Mouse (Mus musculus) limb, embryonic 11.5 days (tissue): ENCODE measurements at regions not wholly inside any gene's neighbourhood (a gene's known extent, or its start where the extent isn't known, plus 50 kb on each side); places are given as distances from the start of the nearest gene placed in this dataset.

ENCODE experiments used
- ATAC-seq: fragments of 200-750 bp; cut with Nextera tagmentation; 2 replicates; pipeline ENCODE4 v1.8.0; 2017; ENCODE audit warnings: low read depth; ENCODE audit not compliant: insufficient number of reproducible peaks, low FRiP score, low TSS enrichment
- DNase-seq: peaks from one replicate; pipeline ENCODE4 v3.0.0-alpha.2; 2015; ENCODE audit warnings: low spot score
- H3K27ac ChIP-seq: fragments of 300-500 bp; sonication (generic); replicated peaks from 2 replicates; pipeline ENCODE4 v1.5.1; 2014; ENCODE audit warnings: low read depth, mild to moderate bottlenecking, low read length
- H3K27me3 ChIP-seq: fragments of 300-500 bp; sonication (generic); 2 replicates; pipeline ENCODE4 v1.6.1; 2014; ENCODE audit warnings: mild to moderate bottlenecking, low read length, mixed read lengths; ENCODE audit not compliant: control insufficient read depth, insufficient read depth
- H3K36me3 ChIP-seq: fragments of 300-500 bp; sonication (generic); 2 replicates; pipeline ENCODE4 v1.6.1; 2014; ENCODE audit warnings: mild to moderate bottlenecking, low read length, moderate library complexity, mixed read lengths; ENCODE audit not compliant: control insufficient read depth, insufficient read depth
- H3K4me1 ChIP-seq: fragments of 300-500 bp; sonication (generic); 2 replicates; pipeline ENCODE4 v1.6.1; 2014; ENCODE audit warnings: low read length, mixed read lengths; ENCODE audit not compliant: control insufficient read depth, insufficient read depth
- H3K4me2 ChIP-seq: fragments of 300-500 bp; sonication (generic); 2 replicates; pipeline ENCODE4 v1.6.1; 2014; ENCODE audit warnings: low read depth, mild to moderate bottlenecking, moderate library complexity; ENCODE audit not compliant: severe bottlenecking
- H3K4me3 ChIP-seq: fragments of 300-500 bp; sonication (generic); 2 replicates; pipeline ENCODE4 v1.5.1; 2014; ENCODE audit warnings: low read depth, low read length
- H3K9ac ChIP-seq: fragments of 300-500 bp; sonication (generic); 2 replicates; pipeline ENCODE4 v1.6.1; 2014; ENCODE audit warnings: mild to moderate bottlenecking, low read length
- H3K9me3 ChIP-seq: fragments of 300-500 bp; sonication (generic); 2 replicates; pipeline ENCODE4 v1.6.1; 2016; ENCODE audit warnings: low read length; ENCODE audit not compliant: control insufficient read depth
- WGBS: fragments of 180-500 bp; shearing (Covaris S2); extraction: QIAGEN DNeasy Blood & Tissue Kit; methylation state at CpG from one replicate; pipeline ENCODE4 v1.1.7; 2014; 5-methylcytosine and 5-hydroxymethylcytosine counted together

- Histone ChIP-seq H3K27me3 (no peaks in the 10 kb centered on the region), H3K9me3 (no peaks in the 10 kb centered on the region)
Measured at GRCm38 (mm10) chr19:27089099-27089498, 127.2 kb upstream of the Vldlr start.

GRCm38 (mm10) chr19:27091603-27092002 is 124.7 kb upstream of the Vldlr start:
- Histone ChIP-seq H3K4me1 (no peaks in the 10 kb centered on the region), H3K27me3 (no peaks in the 10 kb centered on the region), H3K27ac (no peak overlapping the region), H3K9me3 (no peaks in the 10 kb centered on the region), H3K4me2 (no peak overlapping the region), H3K36me3 (no peaks in the 10 kb centered on the region), H3K4me3 (no peak overlapping the region), H3K9ac (no peak overlapping the region)
- DNase-seq (no peak), ATAC-seq (no peak)
- 93% methylated on average over 2 of the region's 2 CpGs for WGBS

More at GRCm38 (mm10) chr19:27089099-27089498, 127.2 kb upstream of the Vldlr start:
- Histone ChIP-seq H3K27ac (no peak overlapping the region), H3K4me1 (no peaks in the 10 kb centered on the region), H3K4me3 (no peak overlapping the region), H3K36me3 (no peaks in the 10 kb centered on the region), H3K4me2 (no peak overlapping the region), H3K9ac (no peak overlapping the region)
- ATAC-seq (no peak), DNase-seq (no peak)
- 95% methylated on average over 1 of the region's 1 CpGs for WGBS

DNA sequence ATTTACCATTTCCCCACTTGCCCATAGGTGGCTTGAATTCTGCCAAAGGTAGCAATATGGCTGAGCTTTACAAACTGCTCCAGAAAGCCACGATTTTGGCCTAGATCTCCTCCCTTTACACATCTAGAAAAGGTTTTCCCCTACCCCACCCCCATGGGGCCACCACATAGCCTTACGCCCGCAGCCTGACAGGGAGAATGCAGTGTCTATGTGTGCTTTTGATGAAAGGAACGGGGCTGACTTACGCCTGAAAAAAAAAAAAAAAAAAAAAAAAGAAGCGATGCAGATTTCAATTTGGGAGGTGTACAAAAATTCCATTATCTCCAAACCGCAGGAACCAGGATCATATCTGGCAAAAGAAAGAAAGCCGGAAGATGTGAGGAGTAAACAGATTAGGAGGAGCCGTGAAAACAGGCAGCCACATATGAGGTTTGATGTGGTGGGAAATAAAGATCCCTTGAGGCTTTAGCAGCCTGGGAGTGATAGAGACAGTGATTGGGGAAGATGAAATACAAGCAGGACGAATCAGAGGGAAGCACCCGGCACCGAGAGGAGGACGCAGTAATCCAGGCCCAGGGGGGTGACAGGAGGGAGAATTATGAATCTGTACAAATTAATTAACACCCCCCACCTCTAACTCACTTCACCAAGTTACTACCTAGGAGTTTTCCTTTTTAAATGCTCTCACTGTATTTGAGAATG is 121.4 kb upstream of the Vldlr start:
- WGBS = 86% methylated on average over 13 of the region's 13 CpGs
- Histone ChIP-seq H3K27me3 (no peaks in the 10 kb centered on the region), H3K9me3 (no peaks in the 10 kb centered on the region), H3K27ac (no peak overlapping the region), H3K4me2 (no peak overlapping the region), H3K9ac (no peak overlapping the region), H3K4me1 (no peaks in the 10 kb centered on the region), H3K36me3 (no peaks in the 10 kb centered on the region), H3K4me3 (no peak overlapping the region)
- DNase-seq (no peak), ATAC-seq (no peak)

GRCm38 (mm10) chr19:27099921-27100320 is 116.4 kb upstream of the Vldlr start:
- no peak overlapping the region for H3K9ac ChIP-seq
- no peak for ATAC-seq
- 74% methylated on average over 1 of the region's 1 CpGs for WGBS

DNA sequence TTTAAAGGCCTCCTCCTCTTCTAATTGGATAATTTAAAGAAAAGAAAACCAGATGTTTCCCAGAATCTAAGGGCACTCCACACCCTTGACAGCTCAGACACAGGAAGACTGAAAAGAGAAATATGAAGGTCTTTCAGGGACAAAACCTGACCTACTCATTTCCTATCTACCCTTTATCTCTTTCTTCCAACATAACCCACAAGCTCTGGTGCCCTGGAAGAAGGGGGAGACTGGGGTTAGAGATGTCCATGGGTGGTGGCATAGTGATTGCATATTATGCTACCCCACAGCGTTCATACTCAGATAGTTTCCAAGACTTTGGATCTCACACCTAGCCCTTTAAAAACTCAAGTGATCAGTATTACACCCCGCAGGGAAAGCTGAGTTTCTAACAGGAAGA is 105.8 kb upstream of the Vldlr start:
- no peak overlapping the region for H3K4me3 ChIP-seq
- ATAC-seq (no peak), DNase-seq (no peak)
- no peaks in the 10 kb centered on the region for H3K36me3 ChIP-seq
- H3K27me3 ChIP-seq = no peaks in the 10 kb centered on the region
- no peaks in the 10 kb centered on the region for H3K9me3 ChIP-seq
- no peak overlapping the region for H3K27ac ChIP-seq
- H3K4me1 ChIP-seq = no peaks in the 10 kb centered on the region
- WGBS = 51% methylated on average over 2 of the region's 2 CpGs
- H3K9ac ChIP-seq = no peak overlapping the region
- H3K4me2 ChIP-seq = no peak overlapping the region

More at GRCm38 (mm10) chr19:27099921-27100320, 116.4 kb upstream of the Vldlr start:
- Histone ChIP-seq H3K27me3 (no peaks in the 10 kb centered on the region), H3K4me1 (no peaks in the 10 kb centered on the region), H3K36me3 (no peaks in the 10 kb centered on the region), H3K27ac (no peak overlapping the region), H3K4me3 (no peak overlapping the region), H3K4me2 (no peak overlapping the region), H3K9me3 (no peaks in the 10 kb centered on the region)
- no peak for DNase-seq

- H3K4me2 ChIP-seq = no peak overlapping the region
- H3K27ac ChIP-seq = no peak overlapping the region
- no peaks in the 10 kb centered on the region for H3K4me1 ChIP-seq
- H3K4me3 ChIP-seq = no peak overlapping the region
- 51% methylated on average over 5 of the region's 5 CpGs for WGBS
- no peaks in the 10 kb centered on the region for H3K36me3 ChIP-seq
- H3K9ac ChIP-seq = no peak overlapping the region
- no peak for ATAC-seq
- no peaks in the 10 kb centered on the region for H3K9me3 ChIP-seq
- no peaks in the 10 kb centered on the region for H3K27me3 ChIP-seq
- DNase-seq = no peak
Measured at GRCm38 (mm10) chr19:27120876-27121275, 95.4 kb upstream of the Vldlr start.

DNA sequence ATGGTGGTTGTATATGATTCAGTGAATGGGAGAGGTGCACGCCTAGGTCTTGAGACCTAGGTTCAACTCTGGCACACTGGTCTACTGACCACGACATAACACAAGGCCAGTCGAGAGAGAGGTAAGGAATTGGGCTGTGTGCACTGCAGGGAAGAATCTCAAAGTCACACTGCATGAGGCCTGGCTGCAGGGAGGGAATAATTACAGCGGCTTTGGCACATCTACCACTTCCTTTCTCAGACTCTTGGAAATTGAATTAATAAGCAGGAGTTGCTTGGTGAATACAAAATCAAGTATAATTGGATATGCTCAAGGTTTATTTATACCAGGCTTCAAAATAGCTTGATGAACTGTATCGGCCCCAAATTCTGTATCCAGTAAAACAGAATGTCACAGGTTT is 93.9 kb upstream of the Vldlr start:
- Histone ChIP-seq H3K27ac (no peak overlapping the region), H3K9me3 (no peaks in the 10 kb centered on the region), H3K4me3 (no peak overlapping the region), H3K36me3 (no peaks in the 10 kb centered on the region), H3K4me1 (no peaks in the 10 kb centered on the region), H3K4me2 (no peak overlapping the region), H3K9ac (no peak overlapping the region), H3K27me3 (no peaks in the 10 kb centered on the region)
- WGBS = 80% methylated on average over 5 of the region's 5 CpGs
- ATAC-seq = no peak
- no peak for DNase-seq

- H3K27ac ChIP-seq = no peak overlapping the region
Measured at GRCm38 (mm10) chr19:27123334-27123733, 93.0 kb upstream of the Vldlr start.

More at GRCm38 (mm10) chr19:27123334-27123733, 93.0 kb upstream of the Vldlr start:
- H3K9ac ChIP-seq = no peak overlapping the region
- ATAC-seq (no peak), DNase-seq (no peak)
- no peak overlapping the region for H3K4me3 ChIP-seq
- no peaks in the 10 kb centered on the region for H3K9me3 ChIP-seq
- H3K4me1 ChIP-seq = no peaks in the 10 kb centered on the region
- 84% methylated on average over 8 of the region's 8 CpGs for WGBS
- H3K36me3 ChIP-seq = no peaks in the 10 kb centered on the region
- no peak overlapping the region for H3K4me2 ChIP-seq
- no peaks in the 10 kb centered on the region for H3K27me3 ChIP-seq
